Mouse (Mus musculus): ENCODE data around the gene Aoc2.
"Not testable (repeated sequence)": the region's sequence is repeated elsewhere in the genome, so short reads cannot be mapped to it uniquely, and the experiment has no call there.

DNA sequence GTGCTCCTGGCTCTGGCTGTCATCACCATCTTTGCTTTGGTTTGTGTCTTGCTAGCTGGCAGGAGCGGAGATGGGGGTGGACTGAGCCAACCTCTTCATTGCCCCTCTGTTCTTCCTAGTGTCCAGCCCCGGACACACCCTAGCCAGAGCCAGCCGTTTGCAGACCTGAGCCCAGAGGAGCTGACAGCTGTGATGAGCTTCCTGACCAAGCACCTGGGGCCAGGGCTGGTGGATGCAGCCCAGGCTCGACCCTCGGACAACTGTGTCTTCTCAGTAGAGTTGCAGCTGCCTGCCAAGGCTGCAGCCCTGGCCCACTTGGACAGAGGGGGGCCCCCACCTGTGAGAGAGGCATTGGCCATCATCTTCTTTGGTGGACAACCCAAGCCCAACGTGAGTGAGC, 6.1 kb downstream of the Aoc2 start:
- TF ChIP-seq CTCF (IDR thresholded peaks at IDR 0.05; ENCODE audit: insufficient read depth, low read length); POLR2A (IDR thresholded peaks at IDR 0.05; ENCODE audit: borderline replicate concordance, extremely low read depth, low read depth, low read length): not testable (repeated sequence)
